Mouse (Mus musculus) kidney, embryonic 14.5 days (tissue): Measurements from ENCODE around the gene Pik3cb. TPM values are rescaled to one million over a fixed set of nuclear protein-coding genes. Genes with fewer than 3 reads are reported as not detected.

ENCODE experiments used
- ATAC-seq: fragments of 200-750 bp; cut with Nextera tagmentation; 2 replicates; pipeline ENCODE4 v1.8.0; 2017; ENCODE audit warnings: moderate number of reproducible peaks, mild to moderate bottlenecking, moderate TSS enrichment, moderate library complexity; ENCODE audit not compliant: low FRiP score, low TSS enrichment
- H3K27ac ChIP-seq: fragments of 300-500 bp; sonication (generic); 2 replicates; pipeline ENCODE4 v1.5.1; 2014; ENCODE audit warnings: low read depth, mild to moderate bottlenecking, low read length, moderate library complexity, mixed read lengths
- H3K27me3 ChIP-seq: fragments of 300-500 bp; sonication (generic); 2 replicates; pipeline ENCODE4 v1.6.1; 2014; ENCODE audit warnings: mild to moderate bottlenecking, low read length; ENCODE audit not compliant: control insufficient read depth, insufficient read depth
- H3K36me3 ChIP-seq: fragments of 300-500 bp; sonication (generic); 2 replicates; pipeline ENCODE4 v1.6.1; 2014; ENCODE audit warnings: low read length, mixed read lengths; ENCODE audit not compliant: control insufficient read depth, insufficient read depth
- H3K4me1 ChIP-seq: fragments of 300-500 bp; sonication (generic); 2 replicates; pipeline ENCODE4 v1.6.1; 2014; ENCODE audit warnings: low read length, mixed read lengths; ENCODE audit not compliant: control insufficient read depth, insufficient read depth
- H3K4me2 ChIP-seq: fragments of 300-500 bp; sonication (generic); replicated peaks from 2 replicates; pipeline ENCODE4 v1.6.1; 2014; ENCODE audit warnings: low read depth, mild to moderate bottlenecking, low read length
- H3K4me3 ChIP-seq: fragments of 300-500 bp; sonication (generic); 2 replicates; pipeline ENCODE4 v1.5.1; 2014; ENCODE audit warnings: mild to moderate bottlenecking, low read length
- H3K9ac ChIP-seq: fragments of 300-500 bp; sonication (generic); 2 replicates; pipeline ENCODE4 v1.6.1; 2014; ENCODE audit warnings: low read depth, mild to moderate bottlenecking, low read length, moderate library complexity
- H3K9me3 ChIP-seq: fragments of 300-500 bp; sonication (generic); 2 replicates; pipeline ENCODE4 v1.6.1; 2016; ENCODE audit warnings: low read length; ENCODE audit not compliant: control insufficient read depth
- WGBS: fragments of 180-500 bp; shearing (Covaris S2); extraction: QIAGEN DNeasy Blood & Tissue Kit; methylation state at CpG from one replicate; pipeline ENCODE4 v1.1.7; 2014; 5-methylcytosine and 5-hydroxymethylcytosine counted together
- polyA plus RNA-seq: library from polyadenylated mRNA; unstranded; fragments of >200 nt; fragmentation: Nextera tagmentation; extraction: Ambion mirVana; gene quantifications from 2 replicates; pipeline ENCODE4 v1.2.1, GENCODE M21; 2014

Gene Pik3cb
- polyA plus RNA-seq, 1 experiment from 2014 or later, result 1.0 TPM

DNA sequence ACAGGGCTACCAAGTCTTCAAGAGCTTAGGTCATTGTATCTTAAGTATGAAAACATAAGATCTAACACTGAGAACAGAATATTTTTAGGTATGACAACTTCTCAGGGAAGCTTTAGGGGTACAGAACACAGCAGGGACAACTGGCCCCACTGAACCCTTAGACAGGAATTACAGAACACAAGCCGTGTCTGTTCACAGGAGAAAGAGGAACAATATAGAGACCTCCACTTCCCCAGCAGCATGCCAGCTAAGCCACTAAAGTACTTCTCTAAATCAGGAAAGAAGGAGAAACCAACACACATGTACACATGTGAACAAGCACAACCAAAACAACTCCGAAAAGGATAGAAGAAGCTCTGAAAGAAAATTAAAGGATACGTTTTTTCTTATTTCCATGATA lies 30.8 kb downstream of the Pik3cb start:
- Histone ChIP-seq H3K4me1 (no peaks in the 10 kb centered on the region), H3K36me3 (no peaks in the 10 kb centered on the region), H3K27me3 (no peaks in the 10 kb centered on the region), H3K4me3 (no peak overlapping the region), H3K9me3 (no peaks in the 10 kb centered on the region), H3K9ac (no peak overlapping the region), H3K27ac (no peak overlapping the region), H3K4me2 (no peak overlapping the region)
- 79% methylated on average over 3 of the region's 3 CpGs for WGBS
- ATAC-seq, result no peak

DNA sequence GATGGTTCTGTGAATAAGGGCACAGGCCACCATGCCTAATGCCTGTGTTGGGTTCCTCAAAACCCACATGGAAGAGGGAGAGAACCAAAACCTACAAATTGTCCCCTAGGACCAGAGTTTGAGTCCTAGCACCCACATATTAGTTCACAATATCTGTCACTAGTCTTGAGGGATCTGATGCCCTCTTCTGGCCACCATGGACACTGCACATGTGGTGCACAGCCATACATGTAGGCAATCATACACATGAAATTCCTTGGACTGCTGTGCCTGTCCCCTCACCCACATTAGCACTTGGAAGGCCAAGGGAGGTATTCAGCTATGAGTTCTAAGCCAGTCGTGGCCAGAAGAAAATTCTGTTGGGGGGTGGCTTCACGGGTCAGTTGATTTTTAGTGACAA lies 36.0 kb downstream of the Pik3cb start:
- H3K27ac ChIP-seq, result no peak overlapping the region
- H3K4me1 ChIP-seq, result no peaks in the 10 kb centered on the region
- WGBS, result 89% methylated on average over 2 of the region's 2 CpGs
- no peaks in the 10 kb centered on the region for H3K27me3 ChIP-seq
- ATAC-seq, result no peak
- no peaks in the 10 kb centered on the region for H3K36me3 ChIP-seq
- no peak overlapping the region for H3K4me3 ChIP-seq
- H3K9ac ChIP-seq, result no peak overlapping the region
- H3K4me2 ChIP-seq, result no peak overlapping the region
- no peaks in the 10 kb centered on the region for H3K9me3 ChIP-seq

DNA sequence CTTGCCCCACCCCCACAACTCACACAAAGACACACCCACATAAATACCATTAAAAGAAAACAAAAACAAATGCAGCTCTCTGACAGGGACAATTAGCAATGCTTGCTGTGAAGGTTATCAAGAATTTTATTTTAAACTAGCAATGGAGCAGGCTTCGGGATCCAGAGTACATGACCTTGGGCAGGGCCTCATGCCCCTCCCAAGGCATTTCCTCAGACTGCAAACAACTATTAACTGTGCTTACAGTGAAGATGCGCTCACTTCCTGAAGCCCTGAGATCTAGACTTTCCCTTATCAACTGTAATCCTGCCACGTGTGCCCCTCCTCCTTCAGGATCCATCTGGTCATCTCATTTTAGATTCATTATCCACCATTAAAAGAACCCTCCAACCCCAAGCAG lies 36.6 kb downstream of the Pik3cb start:
- H3K27me3 ChIP-seq, result no peaks in the 10 kb centered on the region
- H3K9me3 ChIP-seq, result no peaks in the 10 kb centered on the region
- WGBS, result 78% methylated on average over 3 of the region's 3 CpGs
- H3K4me1 ChIP-seq, result no peaks in the 10 kb centered on the region
- H3K9ac ChIP-seq, result no peak overlapping the region
- no peaks in the 10 kb centered on the region for H3K36me3 ChIP-seq
- no peak overlapping the region for H3K4me3 ChIP-seq
- ATAC-seq, result no peak
- no peak overlapping the region for H3K27ac ChIP-seq
- H3K4me2 ChIP-seq, result no peak overlapping the region

DNA sequence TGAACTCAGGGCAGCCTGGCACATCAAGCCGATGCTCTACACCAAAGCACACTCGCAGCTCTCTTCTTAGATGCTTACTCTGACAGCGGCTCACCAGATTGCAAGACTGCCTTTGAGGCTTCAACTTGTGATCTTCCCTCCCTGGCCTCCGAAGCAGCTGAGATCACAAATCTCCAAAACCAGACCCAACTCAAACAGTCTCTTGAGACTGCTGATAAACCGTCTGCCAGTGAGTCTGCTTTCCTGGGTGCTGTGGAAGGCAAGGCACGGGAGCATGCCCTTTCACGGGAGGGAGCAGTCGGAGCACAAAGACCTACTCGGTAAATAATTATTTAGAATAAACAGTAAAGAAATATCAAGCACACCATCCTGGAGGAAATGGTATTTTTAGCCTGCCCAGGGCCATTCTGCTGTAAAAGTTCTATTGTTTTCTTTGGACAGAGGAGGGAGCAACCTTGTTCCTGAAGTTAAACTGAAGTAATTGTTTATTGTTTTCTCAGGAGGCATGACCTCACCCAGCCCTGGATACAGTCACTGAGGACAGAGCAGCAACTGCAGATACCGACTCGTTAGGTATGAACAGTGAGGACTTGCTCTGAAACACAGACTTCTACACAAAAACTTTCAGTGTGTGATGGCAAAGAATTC lies 41.8 kb downstream of the Pik3cb start:
- no peak overlapping the region for H3K9ac ChIP-seq
- no peaks in the 10 kb centered on the region for H3K4me1 ChIP-seq
- 44% methylated on average over 11 of the region's 11 CpGs for WGBS
- no peak overlapping the region for H3K4me2 ChIP-seq
- no peaks in the 10 kb centered on the region for H3K27me3 ChIP-seq
- H3K4me3 ChIP-seq, result no peak overlapping the region
- H3K9me3 ChIP-seq, result no peaks in the 10 kb centered on the region
- H3K27ac ChIP-seq, result no peak overlapping the region
- H3K36me3 ChIP-seq, result no peaks in the 10 kb centered on the region
- no peak for ATAC-seq

DNA sequence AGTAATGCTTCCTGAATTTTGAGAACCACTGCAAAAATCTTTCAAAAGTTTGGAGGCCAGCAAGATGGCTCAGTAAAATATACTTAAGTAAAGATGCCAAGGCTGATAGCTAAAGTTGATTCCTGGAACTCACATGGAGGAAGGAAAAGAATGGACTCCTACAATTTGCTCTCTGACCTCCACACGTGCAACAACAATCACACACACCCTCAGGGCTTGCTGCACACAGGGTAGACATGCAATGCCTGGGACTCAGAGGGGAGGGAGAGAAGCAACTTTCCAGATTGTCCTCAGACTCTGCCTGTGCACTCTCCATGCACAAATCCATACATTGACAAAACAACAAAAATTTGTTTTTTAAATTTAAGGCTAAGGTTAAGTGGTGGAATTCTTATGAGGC lies 42.8 kb downstream of the Pik3cb start:
- Histone ChIP-seq H3K36me3 (no peaks in the 10 kb centered on the region), H3K27ac (no peak overlapping the region), H3K4me1 (no peaks in the 10 kb centered on the region), H3K4me3 (no peak overlapping the region), H3K9me3 (no peaks in the 10 kb centered on the region), H3K27me3 (no peaks in the 10 kb centered on the region), H3K9ac (no peak overlapping the region), H3K4me2 (no peak overlapping the region)
- WGBS, result 39% methylated on average over 1 of the region's 1 CpGs
- ATAC-seq, result no peak

DNA sequence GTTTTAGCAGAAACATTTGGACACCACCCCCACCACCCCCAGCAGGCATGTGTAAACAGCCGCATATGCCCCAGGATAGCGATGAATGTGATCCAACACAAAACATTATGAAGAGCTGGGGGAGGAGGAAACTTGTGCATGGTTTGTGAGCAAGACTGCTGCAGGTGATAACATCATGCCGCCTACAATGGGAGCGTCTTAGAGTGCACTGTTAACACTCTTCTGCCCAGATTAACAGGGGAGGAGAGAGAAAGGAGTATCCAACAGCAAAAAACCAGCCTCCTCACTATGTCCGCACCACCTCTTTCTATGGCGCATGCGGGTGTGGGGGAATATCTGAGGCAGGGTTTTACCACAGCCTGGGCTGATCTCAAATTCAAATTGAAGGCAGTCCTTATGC lies 45.2 kb downstream of the Pik3cb start:
- 86% methylated on average over 7 of the region's 7 CpGs for WGBS
- Histone ChIP-seq H3K4me2 (no peak overlapping the region), H3K27ac (no peak overlapping the region), H3K36me3 (no peaks in the 10 kb centered on the region), H3K4me1 (no peaks in the 10 kb centered on the region), H3K27me3 (no peaks in the 10 kb centered on the region), H3K4me3 (no peak overlapping the region), H3K9me3 (no peaks in the 10 kb centered on the region), H3K9ac (no peak overlapping the region)
- no peak for ATAC-seq

DNA sequence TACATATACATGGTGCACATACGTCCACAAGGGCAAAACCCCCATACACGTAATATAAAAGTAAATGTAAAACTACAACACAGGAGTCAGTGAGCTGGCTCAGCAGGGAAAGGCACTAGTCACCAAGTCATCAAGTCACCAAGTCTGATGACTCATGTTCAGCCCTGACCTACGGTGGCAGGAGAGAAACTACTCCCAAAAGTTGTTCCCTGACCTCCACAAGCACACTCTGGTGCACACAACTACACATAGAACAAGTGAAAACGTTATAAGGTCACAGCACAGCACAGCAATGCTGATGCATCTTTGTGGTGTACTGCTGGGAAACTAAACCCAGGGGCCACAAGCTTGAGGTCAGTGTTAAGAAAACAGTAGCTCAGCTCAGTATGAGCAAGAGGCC lies 49.9 kb downstream of the Pik3cb start:
- Histone ChIP-seq H3K4me1 (no peaks in the 10 kb centered on the region), H3K36me3 (no peaks in the 10 kb centered on the region), H3K4me2 (no peak overlapping the region), H3K9ac (no peak overlapping the region), H3K9me3 (no peaks in the 10 kb centered on the region), H3K27ac (no peak overlapping the region), H3K4me3 (no peak overlapping the region), H3K27me3 (no peaks in the 10 kb centered on the region)
- WGBS, result 75% methylated on average over 4 of the region's 4 CpGs
- no peak for ATAC-seq

DNA sequence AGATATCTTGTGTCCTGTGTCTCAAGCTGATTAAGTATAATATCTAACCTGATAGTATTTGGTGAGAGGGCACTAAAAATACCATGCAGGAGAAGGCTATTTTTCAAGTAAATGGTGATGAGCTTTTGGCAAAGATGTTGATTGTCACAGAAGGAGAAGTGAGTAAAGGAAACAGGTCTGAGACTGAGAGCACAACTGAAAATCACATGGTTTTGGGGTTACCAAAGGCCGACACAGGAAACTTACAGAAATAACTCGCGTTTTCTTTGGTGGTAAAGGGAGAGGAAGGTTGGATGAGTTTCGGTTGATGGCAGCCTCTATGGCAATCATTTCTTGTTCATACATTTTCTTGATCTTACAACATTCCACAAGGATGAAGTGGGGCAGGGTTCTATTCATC lies 50.5 kb downstream of the Pik3cb start:
- Histone ChIP-seq H3K27me3 (no peaks in the 10 kb centered on the region), H3K9me3 (no peaks in the 10 kb centered on the region), H3K4me1 (no peaks in the 10 kb centered on the region), H3K9ac (no peak overlapping the region), H3K4me3 (no peak overlapping the region), H3K27ac (no peak overlapping the region), H3K36me3 (no peaks in the 10 kb centered on the region), H3K4me2 (no peak overlapping the region)
- no peak for ATAC-seq
- WGBS, result 89% methylated on average over 4 of the region's 4 CpGs

DNA sequence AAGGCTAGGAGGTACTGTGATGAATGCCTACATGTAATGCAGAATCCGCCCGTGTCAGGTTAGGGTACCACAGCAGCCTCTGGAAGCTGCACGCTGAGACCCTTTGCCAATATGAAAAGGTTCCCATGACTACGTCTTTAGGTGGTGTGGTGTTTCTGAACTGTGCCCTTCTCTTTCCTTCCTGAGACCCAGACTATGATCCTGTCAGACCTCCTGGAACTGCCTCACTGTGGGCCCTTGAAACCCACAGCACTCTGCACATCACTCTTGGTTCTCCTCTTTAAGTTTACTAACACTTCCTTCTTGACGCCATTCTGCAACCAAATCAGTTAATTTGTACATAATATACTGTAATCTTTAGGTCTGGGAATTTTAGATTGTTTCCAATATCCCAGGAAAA lies 58.7 kb downstream of the Pik3cb start:
- Histone ChIP-seq H3K27me3 (no peaks in the 10 kb centered on the region), H3K4me3 (no peak overlapping the region), H3K36me3 (no peaks in the 10 kb centered on the region), H3K9ac (no peak overlapping the region), H3K27ac (no peak overlapping the region), H3K9me3 (no peaks in the 10 kb centered on the region), H3K4me2 (no peak overlapping the region), H3K4me1 (no peaks in the 10 kb centered on the region)
- WGBS, result 96% methylated on average over 5 of the region's 5 CpGs
- no peak for ATAC-seq
